Mouse (Mus musculus): ENCODE results near the gene Map7d1. TPM values are rescaled to one million over a fixed set of nuclear protein-coding genes. Genes with fewer than 3 reads are reported as not detected.
"Not testable (repeated sequence)": the region's sequence is repeated elsewhere in the genome, so short reads cannot be mapped to it uniquely, and the experiment has no call there.

Gene Map7d1
- polyA plus RNA-seq, 1 experiment from 2014 or later, result 61.1 TPM

- no peak overlapping the region for H3K4me2 ChIP-seq
- no peaks in the 10 kb centered on the region for H3K4me1 ChIP-seq (ENCODE audit: insufficient read depth)
- H3K27ac ChIP-seq (ENCODE audit: low read depth), result no peak overlapping the region
- DNase-seq (no peak), ATAC-seq (ENCODE audit: insufficient read depth) (no peak)
- no peaks in the 10 kb centered on the region for H3K27me3 ChIP-seq (ENCODE audit: insufficient read depth, low read length)
- H3K4me3 ChIP-seq (ENCODE audit: low read depth, low read length), result no peak overlapping the region
- TF ChIP-seq CTCF (IDR thresholded peaks at IDR 0.05; ENCODE audit: low read depth), result no peak
- H3K9me3 ChIP-seq (ENCODE audit: low read depth, low read length), result no peaks in the 10 kb centered on the region
- 89% methylated on average over 10 of the region's 10 CpGs for WGBS
- H3K9ac ChIP-seq, result no peak overlapping the region
- H3K36me3 ChIP-seq (ENCODE audit: insufficient read depth), result no peaks in the 10 kb centered on the region
Observed at GRCm38 (mm10) chr4:126220045-126220444, 36.1 kb downstream of the Map7d1 start.

- not testable (repeated sequence) for H3K4me1 ChIP-seq (ENCODE audit: insufficient read depth); H3K27ac ChIP-seq (ENCODE audit: low read depth); H3K9ac ChIP-seq; H3K4me3 ChIP-seq (ENCODE audit: low read depth, low read length); ATAC-seq (ENCODE audit: insufficient read depth); H3K36me3 ChIP-seq (ENCODE audit: insufficient read depth); DNase-seq; H3K9me3 ChIP-seq (ENCODE audit: low read depth, low read length); H3K27me3 ChIP-seq (ENCODE audit: insufficient read depth, low read length); H3K4me2 ChIP-seq
- 64% methylated on average over 3 of the region's 3 CpGs for WGBS
Observed at GRCm38 (mm10) chr4:126219540-126219939, 36.6 kb downstream of the Map7d1 start.

- Histone ChIP-seq H3K9ac (no peak overlapping the region), H3K4me1 (ENCODE audit: insufficient read depth) (no peaks in the 10 kb centered on the region), H3K36me3 (ENCODE audit: insufficient read depth) (no peaks in the 10 kb centered on the region), H3K27ac (ENCODE audit: low read depth) (no peak overlapping the region), H3K4me3 (ENCODE audit: low read depth, low read length) (no peak overlapping the region), H3K27me3 (ENCODE audit: insufficient read depth, low read length) (no peaks in the 10 kb centered on the region), H3K9me3 (ENCODE audit: low read depth, low read length) (no peaks in the 10 kb centered on the region), H3K4me2 (no peak overlapping the region)
- no peak for DNase-seq
- no peak for TF ChIP-seq CTCF (IDR thresholded peaks at IDR 0.05; ENCODE audit: low read depth)
- 73% methylated on average over 6 of the region's 6 CpGs for WGBS
- ATAC-seq (ENCODE audit: insufficient read depth), result no peak
Observed at GRCm38 (mm10) chr4:126217771-126218170, 38.4 kb downstream of the Map7d1 start.

- Histone ChIP-seq H3K4me3 (ENCODE audit: low read depth, low read length) (no peak overlapping the region), H3K9ac (no peak overlapping the region), H3K9me3 (ENCODE audit: low read depth, low read length) (no peaks in the 10 kb centered on the region), H3K4me2 (no peak overlapping the region), H3K4me1 (ENCODE audit: insufficient read depth) (no peaks in the 10 kb centered on the region; the same call in 1 of the 2 replicates), H3K27ac (ENCODE audit: low read depth) (no peak overlapping the region), H3K27me3 (ENCODE audit: insufficient read depth, low read length) (no peaks in the 10 kb centered on the region), H3K36me3 (ENCODE audit: insufficient read depth) (no peaks in the 10 kb centered on the region)
- 31% methylated on average over 6 of the region's 6 CpGs for WGBS
- no peak for TF ChIP-seq CTCF (IDR thresholded peaks at IDR 0.05; ENCODE audit: low read depth)
- ATAC-seq (ENCODE audit: insufficient read depth) (no peak), DNase-seq (no peak)
Observed at GRCm38 (mm10) chr4:126207081-126207480, 49.1 kb downstream of the Map7d1 start.

GRCm38 (mm10) chr4:126205386-126205785, 50.8 kb downstream of the Map7d1 start:
- peaks cover 5% of the 10 kb centered on the region for H3K4me1 ChIP-seq (ENCODE audit: insufficient read depth)
- H3K4me2 ChIP-seq, result no peak overlapping the region
- DNase-seq (no peak), ATAC-seq (ENCODE audit: insufficient read depth) (no peak)
- no peaks in the 10 kb centered on the region for H3K9me3 ChIP-seq (ENCODE audit: low read depth, low read length)
- no peak for TF ChIP-seq CTCF (IDR thresholded peaks at IDR 0.05; ENCODE audit: low read depth)
- no peak overlapping the region for H3K9ac ChIP-seq
- H3K4me3 ChIP-seq (ENCODE audit: low read depth, low read length), result no peak overlapping the region
- H3K27ac ChIP-seq (ENCODE audit: low read depth), result no peak overlapping the region
- WGBS, result 59% methylated on average over 1 of the region's 1 CpGs
- H3K27me3 ChIP-seq (ENCODE audit: insufficient read depth, low read length), result no peaks in the 10 kb centered on the region
- peaks cover 5% of the 10 kb centered on the region; the same call in 1 of the 2 replicates for H3K36me3 ChIP-seq (ENCODE audit: insufficient read depth)

- peaks cover 11% of the 10 kb centered on the region for H3K4me1 ChIP-seq (ENCODE audit: insufficient read depth)
- no peaks in the 10 kb centered on the region for H3K9me3 ChIP-seq (ENCODE audit: low read depth, low read length)
- peaks cover 11% of the 10 kb centered on the region; the same call in 1 of the 2 replicates for H3K36me3 ChIP-seq (ENCODE audit: insufficient read depth)
- no peak overlapping the region for H3K27ac ChIP-seq (ENCODE audit: low read depth)
- H3K9ac ChIP-seq, result no peak overlapping the region
- 56% methylated on average over 12 of the region's 12 CpGs for WGBS
- no peak for TF ChIP-seq CTCF (IDR thresholded peaks at IDR 0.05; ENCODE audit: low read depth)
- H3K4me3 ChIP-seq (ENCODE audit: low read depth, low read length), result no peak overlapping the region
- ATAC-seq (ENCODE audit: insufficient read depth) (no peak), DNase-seq (no peak)
- H3K27me3 ChIP-seq (ENCODE audit: insufficient read depth, low read length), result no peaks in the 10 kb centered on the region
- H3K4me2 ChIP-seq, result no peak overlapping the region
Observed at GRCm38 (mm10) chr4:126204661-126205230, 51.4 kb downstream of the Map7d1 start.

GRCm38 (mm10) chr4:126204016-126204415, 52.1 kb downstream of the Map7d1 start:
- Histone ChIP-seq H3K9ac (no peak overlapping the region), H3K4me1 (ENCODE audit: insufficient read depth) (peaks cover 11% of the 10 kb centered on the region), H3K4me2 (no peak overlapping the region), H3K27ac (ENCODE audit: low read depth) (0 out of 2 replicates have a peak overlapping the region, but pooled peaks have one; percentile 98), H3K4me3 (ENCODE audit: low read depth, low read length) (no peak overlapping the region), H3K27me3 (ENCODE audit: insufficient read depth, low read length) (no peaks in the 10 kb centered on the region), H3K36me3 (ENCODE audit: insufficient read depth) (peaks cover 11% of the 10 kb centered on the region; the same call in 1 of the 2 replicates), H3K9me3 (ENCODE audit: low read depth, low read length) (no peaks in the 10 kb centered on the region)
- no peak for DNase-seq
- WGBS, result 81% methylated on average over 8 of the region's 8 CpGs
- no peak for TF ChIP-seq CTCF (IDR thresholded peaks at IDR 0.05; ENCODE audit: low read depth)
- ATAC-seq (ENCODE audit: insufficient read depth), result no peak

Data from lung, embryonic 14.5 days (tissue).